Mouse (Mus musculus) layer of hippocampus, adult 9-10 months (tissue): ENCODE data around the gene Clcc1.
"Not testable (repeated sequence)": the region's sequence is repeated elsewhere in the genome, so short reads cannot be mapped to it uniquely, and the experiment has no call there.

ENCODE experiments used
- DNase-seq: peaks from one replicate; pipeline ENCODE4 v3.0.0; 2022; ENCODE audit warnings: low spot score

The Clcc1 gene

GRCm38 (mm10) chr3:108653710-108654379, at the start of gene Clcc1:
Gene Clcc1 (plus strand): TSS chr3:108653913.
- DNase-seq, result peak; percentile 90

GRCm38 (mm10) chr3:108608906-108609305, 44.8 kb upstream of the Clcc1 start:
- DNase-seq, result no peak

GRCm38 (mm10) chr3:108634761-108635160, 19.0 kb upstream of the Clcc1 start:
- no peak for DNase-seq

GRCm38 (mm10) chr3:108639412-108639811, 14.3 kb upstream of the Clcc1 start:
- no peak for DNase-seq

- DNase-seq, result no peak
These were observed 12.7 kb upstream of the Clcc1 start for GRCm38 (mm10) chr3:108640998-108641397.

GRCm38 (mm10) chr3:108644856-108645255, 8.9 kb upstream of the Clcc1 start:
- no peak for DNase-seq

- DNase-seq, result peak; percentile 17
These were observed 7.7 kb upstream of the Clcc1 start for GRCm38 (mm10) chr3:108646036-108646435.

GRCm38 (mm10) chr3:108647681-108648080, 6.0 kb upstream of the Clcc1 start:
- not testable (repeated sequence) for DNase-seq

- no peak for DNase-seq
These were observed 659 bp upstream of the Clcc1 start for GRCm38 (mm10) chr3:108652866-108653642.

- DNase-seq, result no peak
These were observed 853 bp downstream of the Clcc1 start for GRCm38 (mm10) chr3:108654566-108654965.

GRCm38 (mm10) chr3:108655486-108655885, 1.8 kb downstream of the Clcc1 start:
- no peak for DNase-seq

- no peak for DNase-seq
These were observed 4.9 kb downstream of the Clcc1 start for GRCm38 (mm10) chr3:108658612-108659011.

- no peak for DNase-seq
These were observed 7.2 kb downstream of the Clcc1 start for GRCm38 (mm10) chr3:108660941-108661340.

- DNase-seq, result no peak
These were observed 22.9 kb downstream of the Clcc1 start for GRCm38 (mm10) chr3:108676616-108677015.

- DNase-seq, result no peak
These were observed 27.3 kb downstream of the Clcc1 start for GRCm38 (mm10) chr3:108681004-108681403.

- not testable (repeated sequence) for DNase-seq
These were observed 29.9 kb downstream of the Clcc1 start for GRCm38 (mm10) chr3:108683597-108683996.

GRCm38 (mm10) chr3:108685701-108686100, 32.0 kb downstream of the Clcc1 start:
- no peak for DNase-seq

- DNase-seq, result no peak
These were observed 35.3 kb downstream of the Clcc1 start for GRCm38 (mm10) chr3:108689015-108689441.

- DNase-seq, result no peak
These were observed 35.7 kb downstream of the Clcc1 start for GRCm38 (mm10) chr3:108689446-108689845.

- no peak for DNase-seq
These were observed 36.3 kb downstream of the Clcc1 start for GRCm38 (mm10) chr3:108689979-108690378.

GRCm38 (mm10) chr3:108694321-108694720, 40.6 kb downstream of the Clcc1 start:
- no peak for DNase-seq

- no peak for DNase-seq
These were observed 44.9 kb downstream of the Clcc1 start for GRCm38 (mm10) chr3:108698662-108699061.

GRCm38 (mm10) chr3:108699786-108700185, 46.1 kb downstream of the Clcc1 start:
- DNase-seq, result no peak
